Mouse (Mus musculus) cerebellum, adult 2 months (tissue): ENCODE results near the gene Apol7a.
"Not testable (repeated sequence)": the region's sequence is repeated elsewhere in the genome, so short reads cannot be mapped to it uniquely, and the experiment has no call there.

Source experiments
- CTCF ChIP-seq: fragments of 200-500 bp; IDR thresholded peaks from 2 replicates; pipeline ENCODE4 v1.5.1; 2011; ENCODE audit warnings: low read depth, mild to moderate bottlenecking, control low read depth, low read length, moderate library complexity, borderline replicate concordance; ENCODE audit not compliant: insufficient read depth
- POLR2A ChIP-seq: fragments of 200-500 bp; IDR thresholded peaks from 2 replicates; pipeline ENCODE4 v1.6.1; 2011; ENCODE audit warnings: low read length, control low read depth, borderline replicate concordance; ENCODE audit not compliant: insufficient read depth

DNA sequence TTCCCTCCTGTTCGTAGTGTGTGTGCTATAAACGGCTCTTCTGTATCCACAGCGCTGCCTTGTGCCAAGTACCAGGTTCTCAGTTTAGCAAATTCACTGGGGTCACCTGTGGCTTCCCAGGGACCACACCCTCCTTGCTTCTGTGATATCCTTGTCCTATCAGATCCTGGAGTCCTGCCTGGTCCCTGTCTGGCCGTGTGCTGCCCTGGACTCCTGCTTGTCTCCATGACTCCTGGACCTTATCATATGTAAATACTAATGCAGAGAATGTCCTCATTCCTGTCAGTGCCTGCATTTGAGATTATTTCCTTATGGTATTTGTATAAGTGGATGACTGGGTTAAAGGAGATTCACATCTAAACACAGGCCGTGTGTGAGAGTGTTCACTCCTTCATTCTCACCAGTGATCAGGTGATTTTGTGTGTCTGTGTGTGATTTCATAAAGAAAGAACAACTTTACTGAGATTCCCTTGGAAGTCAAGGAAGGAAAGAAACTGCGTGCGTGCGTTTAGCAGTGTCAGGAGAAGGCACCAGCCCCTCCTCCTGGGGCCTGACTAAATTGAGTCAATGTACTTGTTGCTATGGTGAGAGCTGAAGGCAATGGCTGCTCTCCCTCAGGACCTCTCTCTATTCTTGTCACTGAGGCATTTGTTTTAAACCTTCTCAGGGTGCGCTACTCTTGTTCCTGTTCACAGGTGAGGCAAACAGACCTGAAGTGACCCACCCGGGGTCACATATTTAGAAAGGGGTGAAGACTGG, 30.0 kb upstream of the Apol7a start:
- not testable (repeated sequence) for TF ChIP-seq POLR2A, CTCF
